Mouse (Mus musculus): Measurements from ENCODE around the gene Gm5414. TPM values are rescaled to one million over a fixed set of nuclear protein-coding genes. Genes with fewer than 3 reads are reported as not detected.

The Gm5414 gene
- polyA plus RNA-seq (2015; fragmentation: Nextera tagmentation; extraction: Ambion mirVana), result not detected in 2 replicates

- no peak within 1 kb of the TSS for H3K9ac ChIP-seq (replicated peaks)
- no peaks in the 10 kb centered on the region for H3K27me3 ChIP-seq
- no peaks in the 10 kb centered on the region for H3K4me1 ChIP-seq (replicated peaks)
- WGBS, result 79% methylated on average over 2 of the region's 2 CpGs
- H3K9me3 ChIP-seq, result no peaks in the 10 kb centered on the region
- no peak within 1 kb of the TSS for H3K4me3 ChIP-seq (replicated peaks)
- ATAC-seq, result no peak
- H3K36me3 ChIP-seq, result no peaks in the 10 kb centered on the region
- H3K4me2 ChIP-seq (replicated peaks), result no peak within 1 kb of the TSS
- H3K27ac ChIP-seq, result no peak within 1 kb of the TSS
These were observed at the start of gene Gm5414 for GRCm38 (mm10) chr15:101627884-101628283. Gene Gm5414, minus strand, starts transcription at chr15:101628188.

GRCm38 (mm10) chr15:101675978-101676377 is 48.0 kb upstream of the Gm5414 start:
- no peaks in the 10 kb centered on the region for H3K9me3 ChIP-seq
- no peak overlapping the region for H3K4me3 ChIP-seq (replicated peaks)
- 92% methylated on average over 1 of the region's 1 CpGs for WGBS
- ATAC-seq, result no peak
- no peaks in the 10 kb centered on the region for H3K36me3 ChIP-seq
- no peak overlapping the region for H3K4me2 ChIP-seq (replicated peaks)
- no peaks in the 10 kb centered on the region for H3K4me1 ChIP-seq (replicated peaks)
- H3K9ac ChIP-seq (replicated peaks), result no peak overlapping the region
- H3K27ac ChIP-seq, result no peak overlapping the region
- H3K27me3 ChIP-seq, result no peaks in the 10 kb centered on the region

- no peak for ATAC-seq
- WGBS, result 90% methylated on average over 5 of the region's 5 CpGs
- H3K4me2 ChIP-seq (replicated peaks), result no peak overlapping the region
These were observed 24.8 kb upstream of the Gm5414 start for GRCm38 (mm10) chr15:101652736-101653265.

GRCm38 (mm10) chr15:101647280-101647679 is 19.3 kb upstream of the Gm5414 start, which contains the start of gene Gm5478:
Gene Gm5478, minus strand, starts transcription at chr15:101647380.
- no peak for ATAC-seq
- no peak within 1 kb of the TSS for H3K9ac ChIP-seq (replicated peaks)
- H3K4me3 ChIP-seq (replicated peaks), result no peak within 1 kb of the TSS
- H3K36me3 ChIP-seq, result no peaks in the 10 kb centered on the region
- no peaks in the 10 kb centered on the region for H3K9me3 ChIP-seq
- H3K27me3 ChIP-seq, result no peaks in the 10 kb centered on the region
- WGBS, result 79% methylated on average over 3 of the region's 3 CpGs
- H3K27ac ChIP-seq, result no peak within 1 kb of the TSS
- H3K4me2 ChIP-seq (replicated peaks), result no peak within 1 kb of the TSS
- H3K4me1 ChIP-seq (replicated peaks), result no peaks in the 10 kb centered on the region

More at GRCm38 (mm10) chr15:101652736-101653265, 24.8 kb upstream of the Gm5414 start:
- H3K9me3 ChIP-seq, result no peaks in the 10 kb centered on the region
- no peak overlapping the region for H3K27ac ChIP-seq
- H3K27me3 ChIP-seq, result no peaks in the 10 kb centered on the region
- H3K9ac ChIP-seq (replicated peaks), result no peak overlapping the region
- H3K36me3 ChIP-seq, result no peaks in the 10 kb centered on the region
- no peak overlapping the region for H3K4me3 ChIP-seq (replicated peaks)
- no peaks in the 10 kb centered on the region for H3K4me1 ChIP-seq (replicated peaks)

- Histone ChIP-seq H3K9ac (replicated peaks) (no peak overlapping the region), H3K27ac (no peak overlapping the region), H3K4me2 (replicated peaks) (no peak overlapping the region), H3K27me3 (no peaks in the 10 kb centered on the region), H3K9me3 (no peaks in the 10 kb centered on the region), H3K36me3 (no peaks in the 10 kb centered on the region), H3K4me3 (replicated peaks) (no peak overlapping the region), H3K4me1 (replicated peaks) (no peaks in the 10 kb centered on the region)
- no peak for ATAC-seq
- 66% methylated on average over 6 of the region's 6 CpGs for WGBS
These were observed 28.9 kb downstream of the Gm5414 start for GRCm38 (mm10) chr15:101599123-101599522.

GRCm38 (mm10) chr15:101588216-101588615 is 39.8 kb downstream of the Gm5414 start:
- H3K27me3 ChIP-seq, result no peaks in the 10 kb centered on the region
- H3K4me3 ChIP-seq (replicated peaks), result no peak overlapping the region
- no peaks in the 10 kb centered on the region for H3K4me1 ChIP-seq (replicated peaks)
- WGBS, result 75% methylated on average over 10 of the region's 10 CpGs
- no peak for ATAC-seq
- H3K4me2 ChIP-seq (replicated peaks), result no peak overlapping the region
- H3K9me3 ChIP-seq, result no peaks in the 10 kb centered on the region
- H3K9ac ChIP-seq (replicated peaks), result no peak overlapping the region
- no peaks in the 10 kb centered on the region for H3K36me3 ChIP-seq
- no peak overlapping the region for H3K27ac ChIP-seq

- ATAC-seq, result no peak
- Histone ChIP-seq H3K27ac (no peak overlapping the region), H3K4me3 (replicated peaks) (no peak overlapping the region), H3K4me2 (replicated peaks) (no peak overlapping the region), H3K27me3 (no peaks in the 10 kb centered on the region), H3K36me3 (no peaks in the 10 kb centered on the region), H3K9me3 (no peaks in the 10 kb centered on the region), H3K9ac (replicated peaks) (no peak overlapping the region), H3K4me1 (replicated peaks) (no peaks in the 10 kb centered on the region)
- WGBS, result 65% methylated on average over 2 of the region's 2 CpGs
These were observed 43.5 kb downstream of the Gm5414 start for GRCm38 (mm10) chr15:101584456-101584855.

GRCm38 (mm10) chr15:101583211-101583965 is 44.6 kb downstream of the Gm5414 start:
- no peaks in the 10 kb centered on the region for H3K36me3 ChIP-seq
- 81% methylated on average over 8 of the region's 8 CpGs for WGBS

GRCm38 (mm10) chr15:101581701-101582100 is 46.3 kb downstream of the Gm5414 start:
- WGBS, result 94% methylated on average over 3 of the region's 3 CpGs
- H3K4me3 ChIP-seq (replicated peaks), result no peak overlapping the region
- H3K9ac ChIP-seq (replicated peaks), result no peak overlapping the region

More at GRCm38 (mm10) chr15:101583211-101583965, 44.6 kb downstream of the Gm5414 start:
- H3K27ac ChIP-seq, result no peak overlapping the region
- H3K4me2 ChIP-seq (replicated peaks), result no peak overlapping the region
- no peaks in the 10 kb centered on the region for H3K27me3 ChIP-seq
- no peaks in the 10 kb centered on the region for H3K9me3 ChIP-seq
- no peak overlapping the region for H3K4me3 ChIP-seq (replicated peaks)
- no peak for ATAC-seq
- no peak overlapping the region for H3K9ac ChIP-seq (replicated peaks)
- H3K4me1 ChIP-seq (replicated peaks), result no peaks in the 10 kb centered on the region

GRCm38 (mm10) chr15:101575506-101575905 is 52.5 kb downstream of the Gm5414 start:
- no peaks in the 10 kb centered on the region for H3K36me3 ChIP-seq
- H3K9ac ChIP-seq (replicated peaks), result no peak overlapping the region
- no peak for ATAC-seq
- no peak overlapping the region for H3K4me2 ChIP-seq (replicated peaks)
- no peak overlapping the region for H3K27ac ChIP-seq
- 85% methylated on average over 5 of the region's 5 CpGs for WGBS
- H3K4me1 ChIP-seq (replicated peaks), result no peaks in the 10 kb centered on the region
- H3K4me3 ChIP-seq (replicated peaks), result no peak overlapping the region
- H3K9me3 ChIP-seq, result no peaks in the 10 kb centered on the region
- H3K27me3 ChIP-seq, result no peaks in the 10 kb centered on the region

More at GRCm38 (mm10) chr15:101581701-101582100, 46.3 kb downstream of the Gm5414 start:
- no peak for ATAC-seq
- Histone ChIP-seq H3K27me3 (no peaks in the 10 kb centered on the region), H3K36me3 (no peaks in the 10 kb centered on the region), H3K4me1 (replicated peaks) (no peaks in the 10 kb centered on the region), H3K9me3 (no peaks in the 10 kb centered on the region), H3K4me2 (replicated peaks) (no peak overlapping the region), H3K27ac (no peak overlapping the region)

Data from midbrain, embryonic 13.5 days (tissue).